In genomic region chr19:41445723-41446122, GRCm38 (mm10) we compare ENCODE assay signal across 18 mouse cellular contexts. TPM values are rescaled to one million over a fixed set of nuclear protein-coding genes. Genes with fewer than 3 reads are reported as not detected.
DNase-seq lines count a peak whose midpoint lies in the region; ATAC-seq lines count a peak whose summit lies in the region.
"Had no signal": no experiment of that assay in that cellular context is flagged by ENCODE, and none has a peak within 500 bp of the region (broad histone marks: within the 10 kb centered on the region; RNA-seq: fewer than 3 reads in every experiment).

No protein-coding gene starts in this region.

- H3K4me1 ChIP-seq in heart, embryonic 10.5 days, result peaks cover 9% of the 10 kb centered on the region
- peaks cover 31% of the 10 kb centered on the region for H3K4me1 ChIP-seq in liver, embryonic 15.5 days (replicated peaks)

- H3K4me3 ChIP-seq in heart, embryonic 10.5 days, result no peak overlapping the region
- no peak overlapping the region for H3K4me3 ChIP-seq in liver, embryonic 15.5 days (replicated peaks)
- H3K4me3 ChIP-seq: embryonic facial prominence, embryonic 12.5 days; heart, embryonic 13.5 days; limb, embryonic 15.5 days; midbrain, embryonic 15.5 days had no signal

- H3K9ac ChIP-seq in liver, embryonic 15.5 days, result no peak overlapping the region
- H3K9ac ChIP-seq: embryonic facial prominence, embryonic 12.5 days; heart, embryonic 13.5 days; hindbrain, embryonic 14.5 days; limb, embryonic 15.5 days; midbrain, embryonic 15.5 days had no signal

- DNase-seq in heart, embryonic 10.5 days (ENCODE audit: low spot score), result peak; percentile 80
- DNase-seq in heart, postnatal 4 days, result no peak
- DNase-seq in c-Kit-positive CD71-positive TER-119-negative erythroid progenitor cells, embryonic 14.5 days (ENCODE audit: low read depth), result peak; percentile 51
- peak; percentile 43 for DNase-seq in splenic B cell, adult 2 months (ENCODE audit: low read depth, low spot score)
- no peak for DNase-seq in right cerebral cortex, adult 18-20 months
- no peak for DNase-seq in ovary, postnatal 14 days (ENCODE audit: low spot score)
- no peak for DNase-seq in layer of hippocampus, adult 8-10 months (ENCODE audit: low spot score in 2 of 2)
- DNase-seq: adrenal gland, adult 2 months; cerebellum, adult 11 months; layer of hippocampus, postnatal 36 days; thymus, adult 18-20 months had no signal

- peak overlapping the region; percentile 23 for H3K4me2 ChIP-seq in liver, embryonic 15.5 days
- H3K4me2 ChIP-seq: embryonic facial prominence, embryonic 12.5 days; heart, embryonic 13.5 days; hindbrain, embryonic 14.5 days; limb, embryonic 15.5 days; midbrain, embryonic 15.5 days had no signal

- 44% methylated on average over 5 of the region's 5 CpGs for WGBS in heart, embryonic 10.5 days
- 13% methylated on average over 5 of the region's 5 CpGs for WGBS in liver, embryonic 15.5 days (ENCODE audit: insufficient replicate concordance)

- no peaks in the 10 kb centered on the region for H3K36me3 ChIP-seq in heart, embryonic 10.5 days
- no peaks in the 10 kb centered on the region for H3K36me3 ChIP-seq in liver, embryonic 15.5 days (replicated peaks)
- no peaks in the 10 kb centered on the region for H3K36me3 ChIP-seq in splenic B cell, adult 2 months (ENCODE audit: control insufficient read depth, insufficient read depth, low read length, poor library complexity, severe bottlenecking)
- H3K36me3 ChIP-seq: embryonic facial prominence, embryonic 12.5 days; heart, embryonic 13.5 days; limb, embryonic 15.5 days; midbrain, embryonic 15.5 days had no signal

- H3K9me3 ChIP-seq in heart, embryonic 10.5 days, result no peaks in the 10 kb centered on the region
- no peaks in the 10 kb centered on the region for H3K9me3 ChIP-seq in liver, embryonic 15.5 days (replicated peaks)
- H3K9me3 ChIP-seq: embryonic facial prominence, embryonic 12.5 days; heart, embryonic 13.5 days; limb, embryonic 15.5 days; midbrain, embryonic 15.5 days had no signal

- peak; percentile 47; the same call in 1 of the 2 replicates for ATAC-seq in liver, embryonic 15.5 days (ENCODE audit: insufficient read depth)
- ATAC-seq: midbrain, embryonic 15.5 days; Patski had no signal

- H3K27ac ChIP-seq in heart, embryonic 10.5 days, result no peak overlapping the region; the same call in 1 of the 2 replicates
- peak overlapping the region; percentile 39 for H3K27ac ChIP-seq in liver, embryonic 15.5 days (replicated peaks)
- H3K27ac ChIP-seq: embryonic facial prominence, embryonic 12.5 days; heart, embryonic 13.5 days; hindbrain, embryonic 14.5 days; limb, embryonic 15.5 days; midbrain, embryonic 15.5 days had no signal

- peaks cover 14% of the 10 kb centered on the region; the same call in 1 of the 2 replicates for H3K27me3 ChIP-seq in heart, embryonic 10.5 days (ENCODE audit: insufficient read depth, poor library complexity, severe bottlenecking)
- H3K27me3 ChIP-seq in liver, embryonic 15.5 days, result peaks cover 13% of the 10 kb centered on the region
- H3K27me3 ChIP-seq in splenic B cell, adult 2 months (ENCODE audit: control insufficient read depth, insufficient read depth, low read length, poor library complexity, severe bottlenecking), result no peaks in the 10 kb centered on the region
- H3K27me3 ChIP-seq: Patski had no signal

RNA-seq across cellular contexts. Expression of gene Lcor, which starts 36.7 kb away (rescaled TPM):
- polyA plus RNA-seq in heart, embryonic 10.5 days (2016; fragmentation: Nextera tagmentation; extraction: Ambion mirVana), result 12.4 and 12.5 TPM in 2 replicates
- 10 to 100 TPM; 13.9 to 16.7 TPM for total RNA-seq in heart, postnatal 4 days (2021)
- 6.3 and 6.4 TPM in 2 replicates for polyA plus RNA-seq in liver, embryonic 15.5 days (2015; fragmentation: Nextera tagmentation; extraction: Ambion mirVana)
- 10 to 100 TPM; 18.7 to 21.9 (median 20.4) TPM for total RNA-seq in layer of hippocampus, adult 8-10 months (2022)

Comparison
In these comparisons a context has a peak if more than half of its experiments do, and no peak if none do; other contexts are left out.
1. DNase-seq: peak in heart, embryonic 10.5 days (single experiment), c-Kit-positive CD71-positive TER-119-negative erythroid progenitor cells, embryonic 14.5 days (single experiment) and splenic B cell, adult 2 months (single experiment); none in heart, postnatal 4 days (single experiment), right cerebral cortex, adult 18-20 months (single experiment), ovary, postnatal 14 days (single experiment) and layer of hippocampus, adult 8-10 months (0 of 2).